Mouse (Mus musculus): Measurements from ENCODE around the gene Traf3ip2. TPM values are rescaled to one million over a fixed set of nuclear protein-coding genes. Genes with fewer than 3 reads are reported as not detected.

Traf3ip2 gene
- polyA plus RNA-seq, 1 experiment from 2014 or later: 30.6 TPM

GRCm38 (mm10) chr10:39597116-39597791 is 15.5 kb upstream of the Traf3ip2 start:
- Histone ChIP-seq H3K36me3 (ENCODE audit: insufficient read depth, low read length) (no peaks in the 10 kb centered on the region), H3K9me3 (ENCODE audit: low read length) (peaks cover 13% of the 10 kb centered on the region; the same call in 1 of the 2 replicates), H3K27me3 (replicated peaks; ENCODE audit: insufficient read depth, low read length) (no peaks in the 10 kb centered on the region), H3K4me2 (replicated peaks; ENCODE audit: low read depth, low read length) (no peak overlapping the region), H3K27ac (ENCODE audit: low read length) (no peak overlapping the region), H3K4me3 (ENCODE audit: low read depth, low read length) (no peak overlapping the region), H3K4me1 (ENCODE audit: insufficient read depth, low read depth, low read length) (no peaks in the 10 kb centered on the region), H3K9ac (replicated peaks; ENCODE audit: low read depth) (no peak overlapping the region)
- WGBS: 38% methylated on average over 9 of the region's 9 CpGs
- no peak for DNase-seq (ENCODE audit: low spot score)
- TF ChIP-seq EP300 (IDR thresholded peaks at IDR 0.05): no peak
- no peak for TF ChIP-seq CTCF (IDR thresholded peaks at IDR 0.05)
- ATAC-seq: no peak

GRCm38 (mm10) chr10:39597792-39598183 is 14.9 kb upstream of the Traf3ip2 start:
- Histone ChIP-seq H3K27ac (ENCODE audit: low read length) (no peak overlapping the region), H3K4me2 (replicated peaks; ENCODE audit: low read depth, low read length) (no peak overlapping the region), H3K4me1 (ENCODE audit: insufficient read depth, low read depth, low read length) (no peaks in the 10 kb centered on the region), H3K27me3 (replicated peaks; ENCODE audit: insufficient read depth, low read length) (no peaks in the 10 kb centered on the region), H3K4me3 (ENCODE audit: low read depth, low read length) (no peak overlapping the region), H3K9ac (replicated peaks; ENCODE audit: low read depth) (no peak overlapping the region), H3K36me3 (ENCODE audit: insufficient read depth, low read length) (no peaks in the 10 kb centered on the region), H3K9me3 (ENCODE audit: low read length) (peaks cover 12% of the 10 kb centered on the region; the same call in 1 of the 2 replicates)
- WGBS: 43% methylated on average over 3 of the region's 3 CpGs
- peak; percentile 25; the same call in 1 of the 2 replicates for ATAC-seq
- TF ChIP-seq CTCF (IDR thresholded peaks at IDR 0.05) (no peak), EP300 (IDR thresholded peaks at IDR 0.05) (no peak)
- peak; percentile 34 for DNase-seq (ENCODE audit: low spot score)

DNA sequence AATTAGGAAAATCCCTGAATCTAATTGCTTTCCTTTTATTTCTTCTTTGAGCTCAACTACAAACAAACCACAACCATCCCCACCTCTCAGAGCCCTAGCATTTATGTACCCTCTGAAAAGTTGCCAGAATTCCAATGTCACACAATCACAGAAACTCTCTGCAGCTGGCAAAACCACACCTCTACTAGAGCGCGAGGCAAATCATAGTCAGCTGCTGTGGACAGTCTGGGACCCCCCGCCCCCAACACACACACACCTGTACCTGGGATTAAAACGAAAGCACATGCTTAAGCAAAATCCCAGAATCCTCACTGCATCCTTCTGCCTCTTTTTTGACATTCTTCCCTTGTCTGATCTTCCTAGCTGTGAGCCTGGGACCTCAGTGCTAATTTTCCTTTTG is 13.1 kb upstream of the Traf3ip2 start:
- no peak overlapping the region for H3K4me2 ChIP-seq (replicated peaks; ENCODE audit: low read depth, low read length)
- 75% methylated on average over 4 of the region's 4 CpGs for WGBS
- TF ChIP-seq CTCF (IDR thresholded peaks at IDR 0.05) (no peak), EP300 (IDR thresholded peaks at IDR 0.05) (no peak)
- H3K9ac ChIP-seq (replicated peaks; ENCODE audit: low read depth): no peak overlapping the region
- DNase-seq (ENCODE audit: low spot score): no peak
- H3K9me3 ChIP-seq (ENCODE audit: low read length): no peaks in the 10 kb centered on the region; the same call in 1 of the 2 replicates
- no peak for ATAC-seq
- no peaks in the 10 kb centered on the region for H3K36me3 ChIP-seq (ENCODE audit: insufficient read depth, low read length)
- H3K27me3 ChIP-seq (replicated peaks; ENCODE audit: insufficient read depth, low read length): no peaks in the 10 kb centered on the region
- no peak overlapping the region for H3K27ac ChIP-seq (ENCODE audit: low read length)
- H3K4me3 ChIP-seq (ENCODE audit: low read depth, low read length): no peak overlapping the region
- H3K4me1 ChIP-seq (ENCODE audit: insufficient read depth, low read depth, low read length): no peaks in the 10 kb centered on the region

GRCm38 (mm10) chr10:39600115-39600514 is 12.6 kb upstream of the Traf3ip2 start:
- H3K4me3 ChIP-seq (ENCODE audit: low read depth, low read length): no peak overlapping the region
- TF ChIP-seq CTCF (IDR thresholded peaks at IDR 0.05): no peak
- TF ChIP-seq EP300 (IDR thresholded peaks at IDR 0.05): no peak
- WGBS: 58% methylated on average over 1 of the region's 1 CpGs
- H3K36me3 ChIP-seq (ENCODE audit: insufficient read depth, low read length): no peaks in the 10 kb centered on the region
- H3K9me3 ChIP-seq (ENCODE audit: low read length): peaks cover 3% of the 10 kb centered on the region; the same call in 1 of the 2 replicates
- H3K9ac ChIP-seq (replicated peaks; ENCODE audit: low read depth): no peak overlapping the region
- no peak overlapping the region for H3K4me2 ChIP-seq (replicated peaks; ENCODE audit: low read depth, low read length)
- no peak overlapping the region for H3K27ac ChIP-seq (ENCODE audit: low read length)
- DNase-seq (ENCODE audit: low spot score) (no peak), ATAC-seq (no peak)
- no peaks in the 10 kb centered on the region for H3K4me1 ChIP-seq (ENCODE audit: insufficient read depth, low read depth, low read length)
- H3K27me3 ChIP-seq (replicated peaks; ENCODE audit: insufficient read depth, low read length): no peaks in the 10 kb centered on the region

- TF ChIP-seq EP300 (IDR thresholded peaks at IDR 0.05) (no peak), CTCF (IDR thresholded peaks at IDR 0.05) (no peak)
- H3K36me3 ChIP-seq (ENCODE audit: insufficient read depth, low read length): no peaks in the 10 kb centered on the region
- no peak for ATAC-seq
- no peak overlapping the region for H3K9ac ChIP-seq (replicated peaks; ENCODE audit: low read depth)
- H3K27ac ChIP-seq (ENCODE audit: low read length): no peak overlapping the region
- H3K4me2 ChIP-seq (replicated peaks; ENCODE audit: low read depth, low read length): no peak overlapping the region
- WGBS: 63% methylated on average over 5 of the region's 5 CpGs
- no peaks in the 10 kb centered on the region for H3K27me3 ChIP-seq (replicated peaks; ENCODE audit: insufficient read depth, low read length)
- no peak for DNase-seq (ENCODE audit: low spot score)
- H3K4me1 ChIP-seq (ENCODE audit: insufficient read depth, low read depth, low read length): no peaks in the 10 kb centered on the region
- peaks cover 3% of the 10 kb centered on the region; the same call in 1 of the 2 replicates for H3K9me3 ChIP-seq (ENCODE audit: low read length)
- H3K4me3 ChIP-seq (ENCODE audit: low read depth, low read length): no peak overlapping the region
Observed at GRCm38 (mm10) chr10:39601068-39601467, 11.7 kb upstream of the Traf3ip2 start.

DNA sequence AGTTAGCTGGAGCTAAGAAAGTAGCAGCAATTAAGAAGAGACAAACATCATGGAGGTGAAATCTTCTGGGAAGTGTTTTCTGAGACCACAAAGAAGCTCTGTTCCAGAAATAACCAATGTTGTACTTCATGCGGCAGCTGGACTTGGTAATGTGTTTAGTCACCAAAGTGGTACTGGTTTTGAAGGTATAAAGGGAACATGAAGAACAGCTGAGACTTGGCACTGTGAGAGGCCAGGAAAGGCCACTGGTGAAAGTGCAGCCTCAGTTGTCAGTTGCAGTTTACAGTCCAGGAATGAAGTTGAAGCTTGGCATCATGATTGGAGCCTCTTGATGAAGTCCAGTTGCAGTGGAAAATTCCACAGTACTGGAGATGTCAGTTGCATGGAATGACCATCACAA is 6.3 kb upstream of the Traf3ip2 start:
- Histone ChIP-seq H3K4me2 (replicated peaks; ENCODE audit: low read depth, low read length) (no peak overlapping the region), H3K9ac (replicated peaks; ENCODE audit: low read depth) (no peak overlapping the region), H3K27me3 (replicated peaks; ENCODE audit: insufficient read depth, low read length) (no peaks in the 10 kb centered on the region), H3K36me3 (ENCODE audit: insufficient read depth, low read length) (no peaks in the 10 kb centered on the region), H3K27ac (ENCODE audit: low read length) (no peak overlapping the region), H3K9me3 (ENCODE audit: low read length) (peaks cover 3% of the 10 kb centered on the region; the same call in 1 of the 2 replicates), H3K4me3 (ENCODE audit: low read depth, low read length) (no peak overlapping the region), H3K4me1 (ENCODE audit: insufficient read depth, low read depth, low read length) (peaks cover 6% of the 10 kb centered on the region; the same call in 1 of the 2 replicates)
- no peak for TF ChIP-seq EP300 (IDR thresholded peaks at IDR 0.05)
- no peak for TF ChIP-seq CTCF (IDR thresholded peaks at IDR 0.05)
- ATAC-seq (no peak), DNase-seq (ENCODE audit: low spot score) (no peak)
- WGBS: 91% methylated on average over 1 of the region's 1 CpGs
